Mouse (Mus musculus) left cerebral cortex, adult 11 months (tissue): ENCODE measurements around the gene Arrb1.

ENCODE experiments used
- DNase-seq: peaks from one replicate; pipeline ENCODE4 v3.0.0; 2022; ENCODE audit warnings: low spot score

The Arrb1 gene

DNA sequence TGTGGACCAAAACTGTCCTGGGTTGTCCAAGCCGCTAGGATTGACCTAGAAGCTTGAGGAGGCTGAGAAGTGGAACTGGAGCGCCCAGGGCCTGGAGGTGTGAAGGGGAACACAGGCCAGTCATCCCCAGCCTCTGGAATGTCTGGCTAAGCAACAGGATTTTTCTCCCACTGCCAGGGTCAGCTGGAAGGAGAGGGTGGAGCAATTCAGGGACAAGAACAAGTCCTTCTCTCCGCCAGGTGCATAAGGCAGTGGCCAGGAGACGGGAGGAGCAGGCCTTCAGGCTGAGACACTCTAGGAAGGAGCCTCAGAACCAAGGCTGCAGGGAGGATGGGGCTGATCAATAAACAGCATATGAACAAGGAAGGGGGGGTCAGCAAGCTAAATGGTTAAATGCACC is 3.2 kb downstream of the Arrb1 start:
- no peak for DNase-seq

DNA sequence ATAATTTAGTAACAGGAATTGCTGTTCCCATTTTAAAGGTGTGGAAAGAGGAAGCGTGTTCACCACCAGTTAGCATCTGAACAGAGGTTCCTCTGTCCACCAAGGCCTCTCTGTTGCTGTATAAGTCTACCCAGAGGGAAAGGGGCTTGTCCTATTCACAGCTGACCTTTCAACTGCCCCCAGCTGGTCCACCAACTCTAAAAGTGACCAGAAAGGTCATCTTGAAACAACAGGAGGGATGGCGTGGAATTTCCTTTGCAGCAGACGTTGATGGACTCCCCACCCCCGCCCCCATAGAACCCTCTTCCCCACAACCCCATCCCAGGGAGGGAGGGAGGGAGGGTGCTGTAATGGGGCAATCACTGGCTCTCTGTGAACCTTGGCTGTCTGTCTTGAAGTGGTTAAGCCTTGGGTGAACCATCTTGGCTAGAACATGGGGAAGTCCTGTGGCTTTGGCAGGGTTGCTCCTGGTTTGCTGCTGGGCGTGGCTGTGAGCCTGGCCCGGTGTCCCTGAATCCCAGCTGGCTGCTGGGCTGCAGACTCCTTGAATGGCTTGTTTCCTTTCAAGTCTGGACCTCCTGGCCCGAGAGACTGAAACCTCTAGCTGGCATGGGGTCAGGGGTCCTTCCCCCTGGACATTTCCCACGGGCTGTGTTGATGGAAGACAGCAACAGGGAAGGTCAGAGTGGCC is 4.1 kb downstream of the Arrb1 start:
- no peak for DNase-seq

DNA sequence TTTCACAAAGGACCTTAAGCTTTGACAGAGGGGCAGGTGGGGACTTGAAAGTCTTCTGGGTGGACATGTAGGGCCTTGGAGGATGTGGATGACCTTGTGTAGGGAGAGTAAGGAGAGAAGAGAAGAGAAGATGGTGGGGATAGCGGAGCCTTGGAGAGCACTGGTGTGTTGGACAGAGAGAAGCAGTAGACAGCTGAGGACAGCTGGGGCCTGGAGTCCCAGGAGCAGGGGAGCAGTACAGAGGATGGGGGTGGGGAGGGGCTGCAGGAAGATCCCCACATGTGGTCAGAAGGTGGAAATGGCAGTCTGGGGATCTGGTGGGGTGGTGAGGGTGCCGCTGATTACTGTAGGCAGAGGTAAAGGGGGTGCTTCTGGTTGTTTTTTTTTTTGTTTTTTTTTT is 4.8 kb downstream of the Arrb1 start:
- DNase-seq: no peak

DNA sequence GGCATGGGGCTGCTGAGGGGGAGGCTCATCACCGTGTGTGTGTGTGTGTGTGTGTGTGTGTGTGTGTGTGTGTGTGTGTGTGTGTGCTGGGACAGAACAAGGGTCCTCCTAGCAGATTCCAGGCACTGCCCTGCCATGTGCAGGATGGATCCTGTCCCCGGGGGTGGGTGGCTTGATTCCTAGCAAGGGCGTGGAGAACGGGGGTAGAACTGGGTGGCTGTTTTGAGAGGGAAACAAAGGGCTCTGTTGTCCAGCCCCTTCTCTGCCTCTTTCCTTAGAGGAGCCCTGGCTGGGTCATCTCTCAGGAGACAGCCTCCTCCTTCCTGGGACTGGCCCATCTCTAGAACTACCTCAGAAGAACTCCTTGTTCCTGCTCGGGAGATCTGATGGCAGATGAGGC is 5.9 kb downstream of the Arrb1 start:
- DNase-seq: no peak

DNA sequence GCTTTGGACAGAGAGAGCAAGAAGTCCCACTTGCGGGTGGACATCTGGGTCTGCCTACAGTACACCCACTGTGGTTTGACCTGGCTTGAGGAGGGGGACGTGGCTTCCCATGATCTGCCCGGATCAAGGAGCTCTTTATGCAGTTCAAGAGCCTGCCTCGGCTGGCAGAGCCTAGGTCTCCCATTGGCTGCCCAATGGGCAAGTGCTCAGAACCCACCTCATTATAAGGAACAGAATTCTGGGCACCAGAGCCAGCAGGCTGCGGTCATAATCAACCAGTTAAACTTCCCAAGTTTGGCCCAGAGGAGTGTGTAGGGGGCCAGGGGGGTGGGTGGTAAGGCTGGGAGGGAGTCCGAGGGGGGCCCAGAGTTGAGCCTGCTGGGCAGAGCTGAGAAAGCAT is 9.0 kb downstream of the Arrb1 start:
- no peak for DNase-seq

DNA sequence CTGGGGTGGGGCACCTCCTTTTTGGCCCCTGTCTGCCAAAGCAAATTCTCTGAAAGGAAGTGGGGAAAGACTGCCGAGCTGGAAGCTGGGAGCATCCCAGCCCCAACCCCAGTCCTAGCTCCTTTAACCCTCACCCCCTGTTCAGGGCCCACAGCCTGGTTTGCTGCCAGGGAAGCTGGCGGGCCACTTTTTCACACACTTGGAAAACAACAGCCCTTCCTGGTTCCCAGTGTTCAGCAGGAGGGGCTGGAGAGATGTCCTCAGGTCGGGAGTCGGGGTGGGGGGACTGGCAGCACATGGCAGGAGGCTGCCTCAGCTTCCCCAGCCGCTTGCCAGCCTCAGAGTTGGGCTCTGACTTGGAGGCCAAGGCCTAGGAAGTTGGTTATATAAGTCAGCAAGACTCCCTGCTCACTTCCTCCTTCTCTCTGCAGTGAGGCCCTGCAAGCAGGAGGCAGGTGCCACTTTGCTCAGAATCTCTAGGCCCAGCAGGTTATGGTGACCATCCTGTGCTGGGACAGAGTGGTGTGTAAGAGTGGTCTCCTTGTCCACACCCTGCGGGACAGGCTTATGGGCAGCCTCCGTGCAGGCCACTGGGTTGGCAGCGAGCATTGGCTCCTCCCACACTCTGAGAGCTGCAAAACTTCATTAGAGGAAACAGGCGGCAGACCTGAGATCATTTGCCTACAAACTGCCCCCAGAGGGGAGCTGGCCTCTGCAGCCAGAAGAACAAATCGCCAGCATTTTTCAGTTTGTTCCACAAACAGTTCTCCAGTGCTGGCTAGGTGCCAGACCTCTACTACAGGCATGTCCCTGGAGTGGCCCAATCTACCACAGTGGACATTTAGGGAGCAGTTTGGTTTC is 10.8 kb downstream of the Arrb1 start:
- DNase-seq: no peak

DNA sequence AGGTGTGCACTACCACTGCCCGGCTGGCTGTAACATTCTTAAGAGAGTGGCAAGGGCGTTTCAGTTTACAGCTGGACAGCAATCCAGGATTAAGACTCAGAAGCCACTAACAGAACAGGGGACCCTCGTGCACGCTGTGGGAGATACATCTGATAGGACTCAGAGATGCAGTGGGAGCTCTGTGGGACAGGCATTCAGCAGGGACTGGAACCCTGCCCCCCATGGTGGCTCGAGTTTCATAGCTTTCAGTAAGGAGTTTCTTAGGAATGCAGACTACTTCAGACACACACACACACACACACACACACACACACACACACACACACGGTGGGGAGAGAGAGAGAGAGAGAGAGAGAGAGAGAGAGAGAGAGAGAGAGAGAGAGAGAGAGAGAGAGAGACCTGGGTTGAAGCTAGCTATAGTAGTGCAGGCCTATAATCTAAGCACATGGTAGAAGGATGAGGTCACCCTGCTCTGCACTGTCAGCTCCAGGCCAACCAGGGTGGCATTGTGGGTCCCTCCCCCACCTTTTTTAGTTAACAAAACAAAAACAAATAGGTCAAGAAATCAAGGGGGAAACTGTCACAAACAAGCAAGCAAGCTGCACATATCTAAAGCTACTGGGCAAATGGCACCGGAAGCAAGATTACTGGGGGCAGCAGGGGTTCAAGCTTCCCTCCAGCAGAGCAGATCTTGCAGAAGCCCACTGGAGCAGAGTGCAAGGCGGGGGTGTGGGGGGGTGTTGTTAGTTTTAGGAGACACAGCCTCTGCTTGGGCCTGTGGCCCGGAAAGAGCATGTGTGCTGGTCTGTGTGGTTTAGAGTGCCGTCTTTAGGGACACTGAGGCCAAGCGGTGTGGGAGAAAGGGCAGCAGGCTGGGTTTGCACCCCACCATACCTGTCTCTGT is 12.6 kb downstream of the Arrb1 start:
- DNase-seq: no peak

DNA sequence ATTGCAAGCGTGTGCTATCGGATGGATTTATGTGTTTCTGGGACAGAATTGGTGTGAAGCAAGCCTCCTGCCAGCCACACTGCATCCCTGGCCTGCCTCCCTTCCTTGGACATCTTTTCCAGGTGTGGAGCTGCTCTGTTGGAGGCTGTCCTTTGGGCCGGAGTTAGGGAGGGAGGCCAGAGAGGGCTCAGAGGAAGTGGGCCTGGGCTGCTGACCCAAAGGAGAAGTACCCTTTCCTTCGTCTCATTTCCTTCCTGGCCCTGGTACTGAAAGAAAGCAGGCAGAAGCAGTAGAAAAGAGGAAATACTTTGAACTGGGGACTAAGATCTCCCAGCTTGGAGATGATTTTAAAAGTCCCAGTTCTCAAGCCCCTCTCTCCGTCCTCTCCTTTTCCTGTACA is 14.4 kb downstream of the Arrb1 start:
- no peak for DNase-seq

DNA sequence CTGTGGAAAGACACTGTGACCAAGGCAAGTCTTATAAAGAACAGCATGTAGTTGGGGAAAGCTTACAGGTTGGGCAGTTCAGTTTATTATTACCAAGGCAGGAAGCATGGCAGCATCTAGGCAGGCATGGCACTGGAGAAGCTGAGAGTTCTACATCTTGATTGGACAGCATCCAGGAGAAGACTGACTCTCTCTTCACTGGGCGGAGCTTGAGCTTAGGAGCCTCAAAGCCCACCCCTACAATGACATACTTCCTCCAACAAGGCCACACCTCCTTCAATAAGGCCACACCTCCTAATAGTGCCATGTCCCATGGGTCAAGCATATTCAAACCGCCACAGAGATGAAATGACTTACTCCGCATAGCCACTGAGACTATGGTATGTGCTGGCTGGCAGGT is 16.4 kb downstream of the Arrb1 start:
- DNase-seq: no peak

DNA sequence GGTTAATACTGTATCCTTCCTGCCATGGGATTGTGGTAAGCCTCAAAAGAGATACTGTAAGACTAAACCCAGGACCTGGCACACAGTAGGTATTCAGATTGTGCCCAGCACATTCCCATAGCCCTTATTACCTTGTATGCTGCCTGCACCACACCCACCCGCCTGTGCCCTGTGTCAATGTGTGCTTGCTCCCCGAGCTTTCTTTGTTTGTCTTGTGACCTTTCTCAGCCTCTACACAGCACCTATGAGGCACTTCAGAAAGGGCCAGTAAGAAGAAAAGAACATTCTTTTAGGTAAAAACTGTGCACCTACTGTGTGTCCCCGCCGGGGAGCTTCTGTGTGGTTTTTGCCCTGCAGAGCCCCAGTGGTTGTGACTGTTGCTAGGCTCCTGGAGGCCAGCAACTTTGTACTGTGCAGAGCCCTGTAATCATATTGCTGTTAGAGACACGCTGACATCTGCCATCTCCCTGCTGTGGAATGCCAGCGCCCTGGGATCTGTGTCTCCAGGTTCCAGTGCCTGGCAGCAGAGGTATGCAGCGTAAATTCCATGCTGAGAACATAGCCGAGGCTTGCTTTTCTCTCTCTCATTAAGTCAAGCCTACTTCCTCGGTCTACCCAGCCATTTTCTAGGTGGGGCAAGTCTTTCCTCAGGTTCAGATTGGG is 18.1 kb downstream of the Arrb1 start:
- DNase-seq: no peak

DNA sequence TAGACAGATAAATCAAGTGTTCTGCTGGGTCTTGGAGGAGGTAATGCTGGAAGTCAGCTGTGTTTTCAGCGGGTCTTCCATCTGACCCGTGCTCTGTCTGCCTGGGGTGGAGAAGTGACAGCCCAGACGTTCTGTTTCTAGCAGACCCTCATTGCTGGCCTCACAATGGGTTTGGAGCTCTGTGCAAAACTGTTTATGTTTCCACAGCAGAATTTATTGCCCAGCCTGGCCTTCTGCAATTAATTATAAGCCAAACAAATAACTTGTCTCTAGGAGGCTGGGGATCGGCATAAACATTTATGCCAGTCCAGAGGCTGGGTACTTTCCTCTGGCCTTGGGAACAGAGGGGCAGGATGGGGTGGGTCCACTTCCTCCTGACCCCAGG is 18.6 kb downstream of the Arrb1 start:
- DNase-seq: no peak

DNA sequence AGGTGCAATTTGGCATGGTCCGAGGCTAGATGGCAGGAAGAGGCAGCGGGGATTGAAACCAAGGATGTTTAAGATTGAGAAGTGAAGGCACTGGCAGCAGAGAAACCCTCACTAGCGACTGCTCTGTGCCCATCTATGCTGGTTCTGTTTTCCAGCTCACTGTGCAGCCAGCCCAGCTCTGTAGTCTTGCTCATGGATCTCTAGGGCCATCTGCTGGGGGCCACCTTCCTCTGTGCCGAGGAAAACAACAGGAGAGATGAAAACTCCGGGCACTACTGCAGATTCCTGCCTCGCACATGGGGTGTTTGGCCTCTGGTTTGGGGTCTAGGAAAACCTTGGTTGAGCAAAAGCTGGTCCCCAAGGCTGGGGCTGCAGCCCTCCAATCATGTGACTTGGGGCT is 20.6 kb downstream of the Arrb1 start:
- peak; percentile 71 for DNase-seq

DNA sequence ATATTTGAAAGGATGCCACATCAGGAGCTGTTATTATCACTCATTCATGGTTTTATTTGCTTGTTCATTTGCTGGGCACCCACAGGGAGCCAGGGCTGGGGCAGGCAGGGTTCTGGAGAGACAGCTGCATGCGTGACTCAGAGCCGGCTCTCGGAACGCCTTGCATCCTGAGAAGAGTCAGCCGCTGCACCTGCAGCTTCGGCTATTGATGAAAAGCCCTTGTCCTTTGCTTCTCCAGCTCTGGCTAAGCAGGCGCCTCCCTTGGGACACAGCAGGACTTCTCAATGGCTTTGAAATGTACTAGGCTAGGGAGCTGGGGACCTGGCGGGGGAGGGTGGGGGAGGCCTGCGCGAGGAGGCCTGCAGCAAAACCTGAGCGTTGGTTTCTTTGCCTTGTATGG is 23.8 kb downstream of the Arrb1 start:
- DNase-seq: no peak

DNA sequence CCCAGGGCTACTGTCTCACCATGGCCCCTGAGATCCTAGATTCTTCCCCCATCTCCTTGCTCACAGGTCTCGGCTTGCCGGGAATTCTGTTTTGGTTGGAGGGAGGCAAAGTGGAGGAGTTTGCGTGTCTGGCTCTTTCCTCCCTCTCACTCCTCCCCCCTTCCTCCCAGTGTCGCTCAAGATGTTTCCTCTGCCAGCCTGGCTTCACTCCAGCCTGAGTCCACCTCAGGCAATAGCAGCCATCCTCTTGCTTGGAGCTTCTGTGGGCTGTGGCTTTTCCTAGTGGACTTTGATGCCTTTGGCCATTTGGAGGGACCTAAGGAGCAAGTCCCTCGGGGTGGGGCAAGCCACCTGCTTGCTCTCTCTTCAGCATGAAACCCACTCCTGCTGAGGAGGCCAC is 27.2 kb downstream of the Arrb1 start:
- no peak for DNase-seq

DNA sequence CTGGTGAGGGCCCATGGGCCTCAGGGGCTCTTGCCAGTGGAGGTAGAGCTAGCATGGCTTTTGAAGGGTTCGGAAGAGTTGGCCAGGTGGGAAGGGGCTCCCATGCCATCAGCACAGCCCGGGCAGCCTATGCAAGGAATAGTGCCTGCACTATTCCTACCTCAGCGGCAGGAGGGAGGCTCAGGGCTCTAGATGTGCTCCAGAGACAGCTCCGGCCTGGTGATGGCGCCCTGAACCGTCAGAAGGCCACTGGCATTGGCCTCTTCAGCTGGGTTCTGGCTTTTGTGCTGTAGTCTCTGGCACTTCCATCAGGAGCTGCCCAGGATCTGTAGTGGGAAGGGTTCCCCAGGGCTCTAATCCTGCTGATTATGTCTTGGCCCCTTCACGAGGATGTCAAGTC is 28.0 kb downstream of the Arrb1 start:
- DNase-seq: no peak

DNA sequence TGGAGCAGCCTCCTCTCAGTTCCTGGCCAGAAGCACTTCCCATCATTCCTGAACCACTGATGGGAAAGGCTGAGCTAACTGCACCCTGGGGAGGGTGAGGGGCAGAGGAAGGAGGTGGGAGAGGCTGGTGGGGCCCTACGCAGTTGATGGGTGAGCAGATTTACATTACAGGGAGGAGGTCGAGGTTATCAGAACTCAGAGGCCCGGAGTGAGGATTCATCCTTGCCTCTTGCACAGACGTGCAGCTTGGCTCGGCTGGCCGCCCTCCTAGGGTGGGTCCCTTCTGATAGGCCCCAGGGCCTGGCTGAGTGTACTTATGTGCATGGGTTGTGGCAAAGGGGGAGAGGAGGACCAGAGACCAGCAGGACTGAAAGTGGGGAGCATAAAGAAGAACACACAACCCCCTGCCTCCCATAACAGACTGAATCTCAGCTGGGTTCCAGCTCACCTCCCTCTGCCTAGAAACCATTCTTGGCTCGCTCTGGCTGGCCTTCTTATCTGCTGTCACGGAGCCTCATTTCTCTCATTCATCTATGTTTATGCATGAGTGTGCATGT is 30.1 kb downstream of the Arrb1 start:
- DNase-seq: no peak

DNA sequence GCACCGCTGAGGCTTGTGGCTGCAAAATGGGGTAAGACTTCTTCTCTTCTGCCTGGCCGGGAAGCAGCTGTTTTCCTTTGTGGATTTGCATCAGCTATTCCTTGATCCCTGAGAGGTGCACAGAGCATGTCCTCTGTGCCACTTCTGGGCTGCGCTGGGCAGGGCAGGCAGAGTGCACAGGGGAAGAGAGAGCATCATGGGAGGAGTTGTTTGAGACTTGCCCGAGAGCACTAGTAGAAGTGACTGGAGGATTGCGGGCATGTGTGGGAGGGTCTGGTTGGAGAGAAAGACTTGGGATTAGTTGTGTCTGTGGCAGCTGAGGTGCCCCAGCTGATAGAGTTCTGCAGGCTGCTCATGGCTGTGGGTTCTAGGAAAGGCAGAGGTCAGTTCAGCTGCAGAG is 35.4 kb downstream of the Arrb1 start:
- no peak for DNase-seq

DNA sequence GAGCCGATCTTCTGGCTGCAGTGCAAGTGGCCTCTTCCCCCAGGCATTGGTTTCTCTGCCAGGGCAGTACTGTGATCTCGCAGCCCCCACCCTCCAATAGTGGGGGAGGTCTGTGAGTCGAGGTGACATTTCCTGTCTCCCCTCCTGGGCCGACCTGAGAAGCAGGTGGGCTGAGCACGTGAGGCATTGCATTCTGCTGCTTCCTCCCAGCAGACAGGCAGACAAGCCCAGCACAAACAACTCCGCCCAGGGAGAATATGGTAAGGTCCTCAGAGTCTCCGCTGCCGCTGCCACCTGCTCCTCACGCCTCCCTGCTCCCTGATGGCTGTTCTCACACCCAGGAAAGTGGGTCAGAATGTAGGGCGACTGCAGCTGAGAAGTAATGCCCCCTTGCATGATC is 37.7 kb downstream of the Arrb1 start:
- no peak for DNase-seq

DNA sequence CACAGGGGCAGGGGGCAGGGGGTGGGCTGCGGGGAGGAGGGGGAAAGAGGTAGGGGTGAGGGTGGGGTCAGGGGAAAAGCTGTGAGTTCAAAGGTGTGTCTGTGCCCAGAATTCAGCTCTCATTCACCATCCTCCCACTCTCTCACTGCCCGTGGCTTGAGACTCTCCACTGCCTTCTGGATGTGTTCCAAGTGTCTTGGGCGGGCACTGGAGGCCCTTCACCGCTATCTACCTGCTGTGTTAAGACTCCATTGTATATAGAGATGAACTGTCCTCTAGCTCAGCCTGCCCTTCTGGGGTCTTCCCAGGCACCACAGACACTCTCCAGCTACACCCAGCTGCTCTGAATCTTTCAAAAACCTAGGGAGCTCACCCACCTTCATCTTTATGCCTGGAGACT is 38.1 kb downstream of the Arrb1 start:
- DNase-seq: no peak

DNA sequence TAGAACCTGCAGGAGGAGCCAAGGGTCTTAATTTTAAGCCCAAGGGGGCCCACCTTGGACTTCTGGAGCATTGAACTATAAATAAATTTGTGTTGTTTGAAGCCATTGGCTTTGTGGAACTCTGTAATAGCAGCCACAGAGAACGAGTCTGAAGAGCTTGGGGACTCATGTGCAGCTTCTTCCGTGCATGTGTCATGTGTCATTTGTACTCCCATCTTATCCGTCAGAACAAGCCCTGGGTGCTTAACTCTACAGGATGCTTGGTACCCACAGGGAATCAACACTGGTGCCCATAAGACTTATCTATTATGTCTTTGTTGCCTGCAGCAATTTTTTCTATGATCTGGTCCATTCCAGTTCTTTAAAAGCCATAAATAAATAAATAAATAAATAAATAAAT is 43.0 kb downstream of the Arrb1 start:
- DNase-seq: no peak

DNA sequence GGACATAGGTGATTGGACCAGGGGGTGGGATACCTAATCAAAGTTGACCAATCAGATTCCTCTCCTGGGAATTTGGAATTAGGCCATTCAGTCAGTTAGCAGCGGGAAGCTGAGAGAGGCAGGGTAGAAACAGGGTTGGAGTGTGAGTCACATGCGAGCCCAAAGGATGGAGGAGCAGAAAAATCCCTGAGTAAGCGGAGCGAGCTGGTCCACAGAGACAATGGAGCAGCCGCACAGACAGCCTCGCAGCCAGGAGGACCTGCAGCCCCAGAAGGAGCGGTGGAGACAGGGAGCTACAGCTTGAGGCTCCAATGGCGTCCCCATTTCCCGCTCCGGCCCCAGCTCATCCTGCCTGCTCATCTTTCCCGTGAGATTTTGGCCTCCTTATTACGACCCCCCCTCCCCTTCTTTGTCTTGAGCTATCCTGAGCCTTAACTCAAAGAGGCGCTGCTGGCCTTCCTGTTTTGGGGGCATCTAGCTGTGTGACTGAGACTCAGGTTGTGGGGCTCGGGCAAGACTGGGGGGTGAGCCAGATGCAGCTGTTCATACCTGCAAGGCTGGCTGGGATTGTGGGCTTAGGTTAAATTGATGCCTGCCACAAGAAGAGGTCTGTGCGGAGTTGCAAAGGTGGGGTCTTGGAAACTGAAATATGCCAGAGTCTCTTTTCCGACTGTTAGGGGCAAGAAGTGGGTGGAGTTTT is 44.4 kb downstream of the Arrb1 start:
- DNase-seq: peak; percentile 34
